In the genomic region with DNA sequence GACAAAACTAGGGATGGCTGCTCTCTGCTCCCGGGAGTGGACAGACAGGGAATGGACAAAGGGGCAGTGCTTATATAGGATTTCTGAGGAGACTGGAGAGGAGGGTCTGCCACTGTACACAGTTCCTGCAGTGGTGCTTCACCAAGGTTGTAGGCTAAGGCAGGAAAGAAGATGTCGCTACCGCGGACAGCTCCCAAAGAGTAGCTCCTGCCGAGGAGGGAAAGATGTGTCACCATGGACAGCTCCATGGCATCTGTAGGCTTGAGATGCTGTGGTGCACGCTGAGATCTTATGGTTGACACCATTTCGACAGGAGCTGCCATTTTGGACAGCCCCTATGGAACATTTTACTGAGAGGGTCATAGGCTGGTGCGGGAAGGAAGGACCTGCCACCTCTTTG, we compare ENCODE assay signal across 8 mouse cellular contexts. TPM values are rescaled to one million over a fixed set of nuclear protein-coding genes. Genes with fewer than 3 reads are reported as not detected.
A peak's percentile ranks its signal among the peaks of the same experiment; 100 is the strongest.
DNase-seq lines count a peak whose midpoint lies in the region; ATAC-seq and TF ChIP-seq lines count a peak whose summit lies in the region.

No protein-coding gene starts in this region.

- no peak overlapping the region for H3K4me3 ChIP-seq in midbrain, embryonic 14.5 days (replicated peaks; ENCODE audit: low read depth, low read length)
- H3K4me3 ChIP-seq in midbrain, embryonic 16.5 days (ENCODE audit: low read depth, low read length) = no peak overlapping the region
- no peak overlapping the region for H3K4me3 ChIP-seq in heart, postnatal 0 days (ENCODE audit: low read depth, low read length)
- H3K4me3 ChIP-seq in limb, embryonic 13.5 days = no peak overlapping the region
- no peak overlapping the region for H3K4me3 ChIP-seq in forebrain, postnatal 0 days (ENCODE audit: low read depth, low read length)

- H3K27ac ChIP-seq in midbrain, embryonic 14.5 days (replicated peaks; ENCODE audit: low read depth, low read length) = no peak overlapping the region
- H3K27ac ChIP-seq in midbrain, embryonic 16.5 days (ENCODE audit: low read length) = no peak overlapping the region
- no peak overlapping the region for H3K27ac ChIP-seq in heart, postnatal 0 days (ENCODE audit: low read depth)
- no peak overlapping the region for H3K27ac ChIP-seq in limb, embryonic 13.5 days
- no peak overlapping the region for H3K27ac ChIP-seq in forebrain, postnatal 0 days (ENCODE audit: low read depth, low read length)

- H3K27me3 ChIP-seq in midbrain, embryonic 14.5 days (ENCODE audit: control insufficient read depth, insufficient read depth, low read length) = no peaks in the 10 kb centered on the region
- H3K27me3 ChIP-seq in midbrain, embryonic 16.5 days (ENCODE audit: control insufficient read depth, insufficient read depth, low read depth, low read length) = no peaks in the 10 kb centered on the region
- H3K27me3 ChIP-seq in heart, postnatal 0 days (ENCODE audit: control insufficient read depth, insufficient read depth, low read length) = no peaks in the 10 kb centered on the region
- no peaks in the 10 kb centered on the region for H3K27me3 ChIP-seq in limb, embryonic 13.5 days
- no peaks in the 10 kb centered on the region for H3K27me3 ChIP-seq in forebrain, postnatal 0 days (ENCODE audit: insufficient read depth, low read length)

- H3K36me3 ChIP-seq in midbrain, embryonic 14.5 days (ENCODE audit: control insufficient read depth, insufficient read depth, low read length) = no peaks in the 10 kb centered on the region
- H3K36me3 ChIP-seq in midbrain, embryonic 16.5 days (ENCODE audit: control insufficient read depth, insufficient read depth, low read length) = no peaks in the 10 kb centered on the region
- no peaks in the 10 kb centered on the region for H3K36me3 ChIP-seq in heart, postnatal 0 days (replicated peaks; ENCODE audit: control insufficient read depth, insufficient read depth, low read length)
- no peaks in the 10 kb centered on the region for H3K36me3 ChIP-seq in limb, embryonic 13.5 days
- H3K36me3 ChIP-seq in forebrain, postnatal 0 days (ENCODE audit: insufficient read depth) = no peaks in the 10 kb centered on the region

- H3K9me3 ChIP-seq in midbrain, embryonic 14.5 days (ENCODE audit: control insufficient read depth, low read length) = no peaks in the 10 kb centered on the region
- H3K9me3 ChIP-seq in midbrain, embryonic 16.5 days (replicated peaks; ENCODE audit: control insufficient read depth, low read length, poor library complexity, severe bottlenecking) = no peaks in the 10 kb centered on the region
- H3K9me3 ChIP-seq in heart, postnatal 0 days (replicated peaks; ENCODE audit: control insufficient read depth, low read length) = no peaks in the 10 kb centered on the region
- no peaks in the 10 kb centered on the region for H3K9me3 ChIP-seq in limb, embryonic 13.5 days
- H3K9me3 ChIP-seq in forebrain, postnatal 0 days (ENCODE audit: low read length) = no peaks in the 10 kb centered on the region

- TF ChIP-seq CTCF in heart, postnatal 0 days (IDR thresholded peaks at IDR 0.05; ENCODE audit: low read depth) = no peak
- TF ChIP-seq CTCF in forebrain, postnatal 0 days (IDR thresholded peaks at IDR 0.05; ENCODE audit: low read depth) = no peak

- H3K4me2 ChIP-seq in midbrain, embryonic 14.5 days (ENCODE audit: low read length) = no peak overlapping the region
- no peak overlapping the region for H3K4me2 ChIP-seq in midbrain, embryonic 16.5 days (ENCODE audit: low read length)
- H3K4me2 ChIP-seq in heart, postnatal 0 days (ENCODE audit: low read depth, low read length) = no peak overlapping the region
- no peak overlapping the region for H3K4me2 ChIP-seq in limb, embryonic 13.5 days (replicated peaks)
- no peak overlapping the region for H3K4me2 ChIP-seq in forebrain, postnatal 0 days (ENCODE audit: low read depth)

- no peak for TF ChIP-seq EP300 in heart, postnatal 0 days (IDR thresholded peaks at IDR 0.05; ENCODE audit: low read depth)

- peak; percentile 21 for DNase-seq in midbrain, embryonic 14.5 days
- peak; percentile 47 to 84 for DNase-seq in adrenal gland, adult (ENCODE audit: inconsistent age in 2 of 2, low spot score in 1 of 2)
- DNase-seq in heart, postnatal 0 days (ENCODE audit: low spot score) = peak; percentile 59
- DNase-seq in retina, postnatal 1 day = peak; percentile 59
- no peak for DNase-seq in forebrain, postnatal 0 days

- no peak overlapping the region for H3K9ac ChIP-seq in midbrain, embryonic 14.5 days (replicated peaks; ENCODE audit: low read length)
- H3K9ac ChIP-seq in midbrain, embryonic 16.5 days (ENCODE audit: low read depth, low read length) = no peak overlapping the region
- H3K9ac ChIP-seq in heart, postnatal 0 days (replicated peaks; ENCODE audit: low read depth, low read length) = no peak overlapping the region
- no peak overlapping the region for H3K9ac ChIP-seq in limb, embryonic 13.5 days
- H3K9ac ChIP-seq in forebrain, postnatal 0 days = no peak overlapping the region

- no peaks in the 10 kb centered on the region for H3K4me1 ChIP-seq in midbrain, embryonic 14.5 days (ENCODE audit: control insufficient read depth, insufficient read depth, low read length)
- no peaks in the 10 kb centered on the region for H3K4me1 ChIP-seq in midbrain, embryonic 16.5 days (ENCODE audit: control insufficient read depth, insufficient read depth, low read length)
- no peaks in the 10 kb centered on the region for H3K4me1 ChIP-seq in heart, postnatal 0 days (ENCODE audit: control insufficient read depth, insufficient read depth)
- H3K4me1 ChIP-seq in limb, embryonic 13.5 days = no peaks in the 10 kb centered on the region
- H3K4me1 ChIP-seq in forebrain, postnatal 0 days (ENCODE audit: insufficient read depth) = no peaks in the 10 kb centered on the region

- 35% methylated on average over 8 of the region's 8 CpGs for WGBS in midbrain, embryonic 14.5 days
- 31% methylated on average over 8 of the region's 8 CpGs for WGBS in midbrain, embryonic 16.5 days
- 25% methylated on average over 8 of the region's 8 CpGs for WGBS in heart, postnatal 0 days
- 27% methylated on average over 8 of the region's 8 CpGs for WGBS in limb, embryonic 13.5 days
- 34% methylated on average over 8 of the region's 8 CpGs for WGBS in forebrain, postnatal 0 days

- no peak for ATAC-seq in midbrain, embryonic 14.5 days (ENCODE audit: low FRiP score, low TSS enrichment)
- no peak for ATAC-seq in midbrain, embryonic 16.5 days
- ATAC-seq in heart, postnatal 0 days (ENCODE audit: insufficient read depth, low read depth) = 0 out of 2 replicates have a peak, but pooled peaks have one; percentile 24
- ATAC-seq in limb, embryonic 13.5 days (ENCODE audit: low FRiP score, low read depth) = peak; percentile 64; the same call in 1 of the 2 replicates
- no peak for ATAC-seq in inflammation-experienced regulatory T-cells, adult 6 months
- ATAC-seq in forebrain, postnatal 0 days = no peak

RNA-seq across cellular contexts. Expression of a gene that starts 8.6 kb away (rescaled TPM):
- polyA plus RNA-seq in midbrain, embryonic 14.5 days (2014; fragmentation: Nextera tagmentation; extraction: Ambion mirVana) = 0.11 and 0.25 TPM in 2 replicates
- 0.05 and 0.06 TPM in 2 replicates for polyA plus RNA-seq in midbrain, embryonic 16.5 days (2015; fragmentation: Nextera tagmentation; extraction: Ambion mirVana)
- total RNA-seq in heart, postnatal 0 days (2014; rRNA removed; ENCODE audit: low replicate concordance) = 0.69 and 0.81 TPM in 2 replicates
- 0.12 and 0.14 TPM in 2 replicates for polyA plus RNA-seq in heart, postnatal 0 days (2015; fragmentation: Nextera tagmentation; extraction: Ambion mirVana)
- 0.15 and 0.27 TPM in 2 replicates for polyA plus RNA-seq in limb, embryonic 13.5 days (2015; fragmentation: Nextera tagmentation; extraction: Ambion mirVana)
- polyA plus RNA-seq in inflammation-experienced regulatory T-cells, adult 6 months (2017; shearing (Covaris generic)) = 10 to 100 TPM; 12.4 to 12.5 (median 12.4) TPM
- 0.46 and 0.76 TPM in 2 replicates for total RNA-seq in forebrain, postnatal 0 days (2014; rRNA removed)
- polyA plus RNA-seq in forebrain, postnatal 0 days (2015; fragmentation: Nextera tagmentation; extraction: Ambion mirVana) = 0.08 and 0.17 TPM in 2 replicates

RNA-seq across cellular contexts. Expression of a gene that starts 35.6 kb away (rescaled TPM):
- polyA plus RNA-seq in midbrain, embryonic 14.5 days (2014; fragmentation: Nextera tagmentation; extraction: Ambion mirVana) = 0.05 and 0.13 TPM in 2 replicates
- 0.15 and 0.16 TPM in 2 replicates for polyA plus RNA-seq in midbrain, embryonic 16.5 days (2015; fragmentation: Nextera tagmentation; extraction: Ambion mirVana)
- 1.5 TPM in 1 of 2 replicates, not detected in the other for total RNA-seq in heart, postnatal 0 days (2014; rRNA removed; ENCODE audit: low replicate concordance)
- 0.08 and 0.14 TPM in 2 replicates for polyA plus RNA-seq in heart, postnatal 0 days (2015; fragmentation: Nextera tagmentation; extraction: Ambion mirVana)
- polyA plus RNA-seq in limb, embryonic 13.5 days (2015; fragmentation: Nextera tagmentation; extraction: Ambion mirVana) = 0.15 and 0.18 TPM in 2 replicates
- polyA plus RNA-seq in inflammation-experienced regulatory T-cells, adult 6 months (2017; shearing (Covaris generic)) = 10 to 100 TPM in 2 of 3 experiments, 1 to 10 TPM in 1; 6.1 to 21.5 (median 11.3) TPM
- 0.33 and 0.38 TPM in 2 replicates for total RNA-seq in forebrain, postnatal 0 days (2014; rRNA removed)
- 0.11 and 0.18 TPM in 2 replicates for polyA plus RNA-seq in forebrain, postnatal 0 days (2015; fragmentation: Nextera tagmentation; extraction: Ambion mirVana)

Comparison
In these comparisons a context has a peak if more than half of its experiments do, and no peak if none do; other contexts are left out.
1. ATAC-seq: peak in heart, postnatal 0 days (single experiment) and limb, embryonic 13.5 days (single experiment); none in midbrain, embryonic 14.5 days (single experiment), midbrain, embryonic 16.5 days (single experiment), inflammation-experienced regulatory T-cells, adult 6 months (single experiment) and forebrain, postnatal 0 days (single experiment).
2. RNA of a gene that starts 8.6 kb away (polyA plus RNA-seq): 12.4 to 12.5 TPM in inflammation-experienced regulatory T-cells, adult 6 months; 0.15 to 0.27 TPM in limb, embryonic 13.5 days, 0.11 to 0.25 TPM in midbrain, embryonic 14.5 days, 0.08 to 0.17 TPM in forebrain, postnatal 0 days, 0.12 to 0.14 TPM in heart, postnatal 0 days and 0.05 to 0.06 TPM in midbrain, embryonic 16.5 days; every median in the first group is over 10 times any median in the second.